Mouse (Mus musculus): Measurements from ENCODE around the gene Gpkow. TPM values are rescaled to one million over a fixed set of nuclear protein-coding genes. Genes with fewer than 3 reads are reported as not detected.
"Not testable (repeated sequence)": the region's sequence is repeated elsewhere in the genome, so short reads cannot be mapped to it uniquely, and the experiment has no call there.

Gpkow gene
- polyA plus RNA-seq, 1 experiment from 2014 or later: 31.8 TPM

DNA sequence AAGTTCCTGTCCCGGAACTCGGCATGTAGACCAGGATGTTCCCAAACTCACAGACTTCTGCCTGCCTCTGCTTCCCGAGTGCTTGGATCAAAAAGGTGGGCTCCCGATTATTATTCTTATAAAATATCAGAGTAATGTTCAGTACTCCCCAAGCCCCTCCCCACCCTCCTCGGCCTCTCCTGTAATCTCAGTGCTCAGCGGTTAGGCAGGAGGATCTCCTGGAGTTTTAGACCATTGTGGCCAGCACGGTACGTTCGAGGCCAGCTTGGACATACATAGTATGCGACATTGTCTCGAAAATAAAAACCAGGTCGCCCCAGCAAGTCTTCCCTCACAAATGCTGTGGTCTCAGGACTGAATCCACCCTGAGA, 16.8 kb downstream of the Gpkow start:
- 21% methylated on average over 6 of the region's 12 CpGs for WGBS
- not testable (repeated sequence) for H3K27ac ChIP-seq; ATAC-seq; H3K9me3 ChIP-seq; H3K4me1 ChIP-seq (replicated peaks); H3K36me3 ChIP-seq; H3K27me3 ChIP-seq (replicated peaks)
- H3K9ac ChIP-seq: 0 out of 2 replicates have a peak overlapping the region, but pooled peaks have one; percentile 20
- H3K4me3 ChIP-seq (replicated peaks): peak overlapping the region; percentile 30
- peak overlapping the region; percentile 41 for H3K4me2 ChIP-seq (replicated peaks)

DNA sequence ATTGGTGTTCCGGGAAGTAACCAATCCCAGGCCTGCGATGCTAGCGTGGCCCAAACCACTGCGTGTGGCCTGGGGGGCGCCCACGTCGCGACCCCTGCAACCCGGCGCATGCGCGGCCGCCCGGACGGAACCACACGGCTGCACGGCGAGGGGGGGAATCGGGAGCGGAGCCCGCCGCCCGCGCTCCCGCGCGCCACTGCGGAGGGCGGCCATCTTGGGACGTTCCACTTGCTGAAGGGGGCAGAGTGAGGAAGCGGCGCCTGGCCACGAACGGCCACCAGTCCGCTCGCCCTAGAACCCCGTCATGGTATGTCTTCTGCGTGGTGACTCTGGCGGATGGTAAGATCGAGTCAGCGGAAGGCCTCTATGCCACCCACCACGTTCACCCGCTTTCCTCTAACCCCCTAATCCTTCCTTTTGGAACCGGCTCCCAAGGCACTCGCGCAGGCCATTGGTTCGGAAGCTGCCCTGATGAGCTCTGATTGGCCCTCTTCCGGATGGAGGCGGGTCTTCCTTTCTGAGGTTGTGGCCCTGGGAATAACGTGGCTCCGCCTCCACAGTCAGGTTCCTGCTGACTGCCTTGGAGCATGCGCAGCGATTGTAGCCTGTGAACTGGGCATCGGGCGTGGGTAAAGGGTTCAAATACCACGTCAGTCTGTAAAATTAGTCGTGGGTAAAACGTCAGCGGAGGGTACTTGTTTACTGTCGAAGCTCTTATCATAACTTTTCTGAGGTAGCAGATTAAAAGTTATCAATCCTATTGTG, 17.4 kb downstream of the Gpkow start, which contains the start of gene Wdr45:
Gene Wdr45 (plus strand): TSS at position 199 of the 765 bp plus-strand sequence.
- peak within 1 kb of the TSS; percentile 30 for H3K4me3 ChIP-seq (replicated peaks)
- peak within 1 kb of the TSS; percentile 41 for H3K4me2 ChIP-seq (replicated peaks)
- 0 out of 2 replicates have a peak within 1 kb of the TSS, but pooled peaks have one; percentile 20 for H3K9ac ChIP-seq
- H3K27ac ChIP-seq; H3K27me3 ChIP-seq (replicated peaks); H3K9me3 ChIP-seq; H3K4me1 ChIP-seq (replicated peaks); H3K36me3 ChIP-seq: not testable (repeated sequence)
- peak; percentile 98 for ATAC-seq
- WGBS: 23% methylated on average over 53 of the region's 60 CpGs

DNA sequence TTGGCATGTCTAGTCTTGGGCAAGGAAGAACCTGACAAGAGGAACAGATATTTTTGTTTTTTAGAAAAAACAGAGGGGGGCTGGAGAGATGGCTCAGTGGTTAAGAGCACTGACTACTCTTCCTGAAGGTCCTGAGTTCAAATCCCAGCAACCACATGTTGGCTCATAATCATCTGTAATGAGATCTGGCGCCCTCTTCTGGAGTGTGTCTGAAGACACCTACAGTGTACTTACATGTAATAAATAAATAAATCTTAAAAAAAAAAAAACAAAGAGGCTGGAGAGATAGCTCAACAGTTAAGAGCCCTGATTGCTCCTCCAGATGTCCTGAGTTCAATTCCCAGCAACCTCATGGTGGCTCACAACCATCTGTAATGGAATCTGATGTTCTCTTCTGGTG, 19.1 kb downstream of the Gpkow start:
- not testable (repeated sequence) for H3K4me3 ChIP-seq (replicated peaks); H3K4me1 ChIP-seq (replicated peaks); H3K9me3 ChIP-seq; H3K27ac ChIP-seq; ATAC-seq; H3K4me2 ChIP-seq (replicated peaks); H3K27me3 ChIP-seq (replicated peaks); H3K9ac ChIP-seq; H3K36me3 ChIP-seq
- 33% methylated on average over 1 of the region's 1 CpGs for WGBS

DNA sequence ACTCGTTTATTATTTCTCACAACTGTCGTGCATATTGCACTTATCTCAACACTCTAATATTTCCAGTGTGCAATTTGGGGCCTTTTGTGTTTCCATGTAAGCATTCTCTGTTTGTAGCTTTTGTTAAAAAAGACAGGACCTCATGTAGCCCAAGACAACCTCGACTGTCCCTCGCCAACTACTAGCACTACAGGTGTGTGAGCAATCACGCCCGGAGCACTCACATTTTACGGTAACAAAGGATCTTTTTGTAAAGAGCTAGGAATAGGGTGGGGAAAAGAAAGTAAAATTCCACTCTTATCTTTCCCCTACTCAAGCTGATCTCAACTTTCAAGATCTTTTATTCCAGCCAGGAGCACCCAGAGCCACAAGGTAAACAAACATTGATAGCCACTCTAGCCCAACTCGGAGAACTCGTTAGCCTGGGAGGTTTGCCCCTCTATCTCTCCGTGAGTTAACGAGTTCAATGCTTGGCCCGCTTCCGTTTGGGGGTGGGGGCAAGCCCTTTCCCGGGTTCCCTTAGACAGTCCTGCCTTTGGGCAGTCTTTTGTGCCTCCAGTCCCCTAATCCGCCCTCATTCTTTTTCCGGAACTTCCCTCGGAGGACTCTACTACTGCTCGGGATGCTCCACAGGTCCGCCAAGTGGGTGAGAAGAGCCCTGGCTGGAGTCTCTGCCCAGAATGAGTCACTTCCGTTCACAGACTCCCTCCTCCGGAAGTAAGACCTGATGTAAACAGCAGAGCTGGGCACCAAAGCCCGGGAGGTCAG, 24.8 kb downstream of the Gpkow start, which contains the start of gene Gm45208:
Gene Gm45208 (plus strand): TSS at position 732 of the 768 bp plus-strand sequence.
- Histone ChIP-seq H3K9ac (peak within 1 kb of the TSS; percentile 51), H3K9me3 (no peaks in the 10 kb centered on the region), H3K36me3 (peaks cover 2% of the 10 kb centered on the region; the same call in 1 of the 2 replicates), H3K4me1 (replicated peaks) (no peaks in the 10 kb centered on the region), H3K27me3 (replicated peaks) (no peaks in the 10 kb centered on the region), H3K27ac (peak within 1 kb of the TSS; percentile 84), H3K4me3 (replicated peaks) (peak within 1 kb of the TSS; percentile 52), H3K4me2 (replicated peaks) (peak within 1 kb of the TSS; percentile 61)
- peak; percentile 96 for ATAC-seq
- WGBS: 19% methylated on average over 22 of the region's 22 CpGs

DNA sequence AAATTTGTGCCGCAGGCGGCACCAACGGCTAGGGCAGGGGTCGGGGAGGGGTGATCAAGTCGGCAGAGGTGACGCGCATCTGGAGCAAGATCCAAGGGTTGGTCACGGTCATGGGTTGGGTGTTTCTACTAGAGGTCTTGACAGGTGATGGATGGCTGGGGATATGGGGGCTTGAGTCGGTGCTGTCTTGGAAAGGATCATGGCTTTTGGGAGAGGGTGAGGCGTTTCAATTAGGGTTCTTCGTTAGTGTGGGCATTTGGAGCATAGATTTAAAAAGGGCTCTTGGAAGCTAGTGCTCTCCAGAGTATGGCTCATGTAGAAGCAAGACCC, 25.3 kb downstream of the Gpkow start:
- peak; percentile 41; the same call in 1 of the 2 replicates for ATAC-seq
- Histone ChIP-seq H3K27me3 (replicated peaks) (no peaks in the 10 kb centered on the region), H3K4me2 (replicated peaks) (peak overlapping the region; percentile 61), H3K9me3 (no peaks in the 10 kb centered on the region), H3K36me3 (peaks cover 2% of the 10 kb centered on the region; the same call in 1 of the 2 replicates), H3K4me1 (replicated peaks) (no peaks in the 10 kb centered on the region), H3K27ac (peak overlapping the region; percentile 84), H3K9ac (peak overlapping the region; percentile 51), H3K4me3 (replicated peaks) (peak overlapping the region; percentile 52)
- WGBS: 25% methylated on average over 11 of the region's 11 CpGs

DNA sequence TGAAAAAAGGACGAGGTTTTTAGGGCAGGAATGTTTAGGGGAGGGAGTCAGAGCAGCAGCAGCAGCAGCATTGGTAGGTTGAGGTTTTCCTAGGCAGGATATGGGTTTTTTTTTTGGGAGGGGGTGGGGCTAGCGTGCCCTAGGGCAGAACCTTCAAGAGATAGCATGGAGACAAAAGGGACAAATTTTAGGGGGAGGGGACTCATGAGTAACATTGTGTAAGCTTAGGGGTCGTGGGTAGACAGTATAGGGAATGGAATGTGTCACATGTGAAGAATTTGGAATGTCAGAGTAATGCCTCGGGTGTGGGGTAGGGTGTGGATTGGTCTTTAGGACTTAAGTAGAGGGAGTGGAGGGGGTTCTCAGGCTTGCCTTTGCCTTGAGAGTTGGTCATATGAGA, 25.8 kb downstream of the Gpkow start:
- Histone ChIP-seq H3K9me3 (no peaks in the 10 kb centered on the region), H3K4me2 (replicated peaks) (peak overlapping the region; percentile 61), H3K4me1 (replicated peaks) (0 out of 2 replicates have a peak, but pooled peaks cover 1% of the 10 kb centered on the region), H3K36me3 (peaks cover 2% of the 10 kb centered on the region; the same call in 1 of the 2 replicates), H3K9ac (peak overlapping the region; percentile 51), H3K27me3 (replicated peaks) (no peaks in the 10 kb centered on the region), H3K27ac (no peak overlapping the region), H3K4me3 (replicated peaks) (peak overlapping the region; percentile 52)
- WGBS: 17% methylated on average over 4 of the region's 4 CpGs
- no peak for ATAC-seq

DNA sequence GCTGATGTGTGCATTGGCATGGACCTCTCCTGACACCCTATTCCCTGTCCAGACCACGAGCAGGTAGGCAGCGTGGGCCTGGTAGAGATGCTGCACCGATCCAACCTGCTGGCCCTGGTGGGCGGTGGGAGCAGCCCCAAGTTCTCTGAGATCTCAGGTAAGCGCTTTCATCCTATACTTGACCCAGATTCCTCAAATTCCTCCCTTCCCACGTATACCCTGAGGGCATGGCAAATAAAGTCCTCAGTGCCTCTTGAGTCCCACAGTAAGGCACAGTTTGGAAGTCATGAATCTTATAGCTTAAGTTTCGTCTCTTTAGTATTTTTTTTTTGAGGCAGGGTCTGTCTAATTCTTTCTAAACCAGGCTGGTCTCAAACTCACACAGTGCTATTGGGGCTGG, 27.2 kb downstream of the Gpkow start:
- Histone ChIP-seq H3K27me3 (replicated peaks) (no peaks in the 10 kb centered on the region), H3K4me3 (replicated peaks) (no peak overlapping the region), H3K9ac (no peak overlapping the region), H3K4me2 (replicated peaks) (no peak overlapping the region), H3K4me1 (replicated peaks) (0 out of 2 replicates have a peak, but pooled peaks cover 3% of the 10 kb centered on the region), H3K36me3 (peaks cover 2% of the 10 kb centered on the region; the same call in 1 of the 2 replicates), H3K9me3 (no peaks in the 10 kb centered on the region), H3K27ac (no peak overlapping the region)
- 83% methylated on average over 7 of the region's 7 CpGs for WGBS
- ATAC-seq: no peak

DNA sequence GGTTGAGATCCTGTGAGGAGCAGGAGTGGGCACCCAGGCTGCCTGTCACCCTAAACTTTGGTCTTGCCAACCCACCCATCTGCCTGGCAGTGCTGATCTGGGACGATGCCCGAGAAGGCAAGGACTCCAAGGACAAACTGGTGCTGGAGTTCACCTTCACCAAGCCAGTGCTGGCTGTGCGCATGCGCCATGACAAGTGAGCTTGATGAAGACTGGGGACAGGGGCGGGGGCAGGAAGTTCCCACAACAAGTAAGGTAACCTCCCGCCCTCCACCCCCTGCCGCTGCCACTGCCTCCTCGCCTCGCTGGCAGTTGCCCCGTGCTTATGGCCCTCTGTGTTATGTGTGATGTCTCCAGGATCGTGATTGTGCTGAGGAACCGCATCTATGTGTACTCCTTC, 28.9 kb downstream of the Gpkow start:
- no peak overlapping the region for H3K9ac ChIP-seq
- 86% methylated on average over 12 of the region's 12 CpGs for WGBS
- H3K9me3 ChIP-seq: no peaks in the 10 kb centered on the region
- H3K4me3 ChIP-seq (replicated peaks): no peak overlapping the region
- no peak overlapping the region for H3K27ac ChIP-seq
- no peak overlapping the region for H3K4me2 ChIP-seq (replicated peaks)
- H3K27me3 ChIP-seq (replicated peaks): no peaks in the 10 kb centered on the region
- no peak for ATAC-seq
- H3K4me1 ChIP-seq (replicated peaks): 0 out of 2 replicates have a peak, but pooled peaks cover 3% of the 10 kb centered on the region
- H3K36me3 ChIP-seq: peaks cover 2% of the 10 kb centered on the region; the same call in 1 of the 2 replicates

DNA sequence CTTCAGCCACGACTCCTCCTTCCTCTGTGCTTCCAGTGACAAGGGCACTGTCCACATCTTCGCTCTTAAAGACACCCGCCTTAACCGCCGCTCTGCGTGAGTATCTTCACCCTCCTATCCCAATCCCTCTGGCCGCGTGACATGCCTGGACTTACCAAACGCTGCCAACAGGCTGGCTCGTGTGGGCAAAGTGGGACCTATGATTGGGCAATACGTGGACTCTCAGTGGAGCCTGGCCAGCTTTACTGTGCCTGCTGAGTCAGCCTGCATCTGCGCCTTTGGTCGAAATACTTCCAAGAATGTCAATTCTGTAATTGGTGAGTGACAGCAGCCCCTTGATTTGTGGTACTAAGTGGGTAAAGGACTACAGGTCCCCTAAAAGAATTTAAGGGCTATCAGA, 30.2 kb downstream of the Gpkow start:
- whole genome bisulfite sequencing: 92% methylated on average over 13 of the region's 13 CpGs

DNA sequence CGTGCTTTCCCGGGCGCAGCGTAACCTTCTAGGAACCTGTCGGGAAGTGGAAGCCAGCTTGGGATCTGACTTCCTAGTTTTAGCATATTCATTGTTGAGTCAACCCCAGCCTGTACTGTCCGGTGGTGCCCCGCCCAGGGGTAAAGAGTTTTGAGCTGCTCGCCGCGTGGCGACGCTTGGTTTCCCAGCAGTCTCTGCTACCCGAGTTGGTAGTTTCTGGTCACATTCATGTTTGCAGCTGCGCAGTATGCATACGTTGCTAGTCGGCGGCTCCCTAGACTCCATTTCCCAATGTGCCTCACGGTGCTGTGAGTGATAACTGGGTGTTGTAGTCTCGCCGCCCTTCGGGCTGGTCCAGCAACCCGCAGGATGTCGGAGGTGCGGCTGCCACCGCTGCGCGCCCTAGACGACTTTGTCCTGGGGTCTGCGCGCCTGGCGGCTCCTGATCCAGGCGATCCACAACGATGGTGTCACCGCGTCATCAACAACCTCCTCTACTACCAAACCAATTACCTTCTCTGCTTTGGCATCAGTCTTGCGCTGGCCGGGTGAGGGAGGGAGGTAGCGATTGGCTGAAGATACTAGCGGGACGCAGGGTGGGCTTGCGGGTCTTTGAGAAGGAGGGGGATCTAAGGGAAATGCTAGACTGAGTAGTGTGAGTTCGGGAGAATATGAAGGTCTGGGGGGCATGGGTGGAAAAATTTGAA, 31.4 kb downstream of the Gpkow start, which contains the start of gene Praf2:
Gene Praf2 (plus strand): TSS at position 225 of the 707 bp plus-strand sequence.
- 17% methylated on average over 42 of the region's 42 CpGs for WGBS
- H3K27me3 ChIP-seq (replicated peaks): no peaks in the 10 kb centered on the region
- peak; percentile 95 for ATAC-seq
- H3K27ac ChIP-seq: peak within 1 kb of the TSS; percentile 56; the same call in 1 of the 2 replicates
- H3K36me3 ChIP-seq: peaks cover 2% of the 10 kb centered on the region; the same call in 1 of the 2 replicates
- H3K4me2 ChIP-seq (replicated peaks): peak within 1 kb of the TSS; percentile 52
- H3K9ac ChIP-seq: peak within 1 kb of the TSS; percentile 39
- H3K4me3 ChIP-seq (replicated peaks): peak within 1 kb of the TSS; percentile 49
- 0 out of 2 replicates have a peak, but pooled peaks cover 3% of the 10 kb centered on the region for H3K4me1 ChIP-seq (replicated peaks)
- H3K9me3 ChIP-seq: no peaks in the 10 kb centered on the region

More for the DNA sequence above, 30.2 kb downstream of the Gpkow start:
- H3K9me3 ChIP-seq: no peaks in the 10 kb centered on the region
- ATAC-seq: no peak
- H3K27ac ChIP-seq: no peak overlapping the region
- H3K4me1 ChIP-seq (replicated peaks): 0 out of 2 replicates have a peak, but pooled peaks cover 3% of the 10 kb centered on the region
- no peak overlapping the region for H3K4me3 ChIP-seq (replicated peaks)
- no peak overlapping the region for H3K9ac ChIP-seq
- H3K27me3 ChIP-seq (replicated peaks): no peaks in the 10 kb centered on the region
- H3K36me3 ChIP-seq: peaks cover 2% of the 10 kb centered on the region; the same call in 1 of the 2 replicates
- no peak overlapping the region for H3K4me2 ChIP-seq (replicated peaks)

DNA sequence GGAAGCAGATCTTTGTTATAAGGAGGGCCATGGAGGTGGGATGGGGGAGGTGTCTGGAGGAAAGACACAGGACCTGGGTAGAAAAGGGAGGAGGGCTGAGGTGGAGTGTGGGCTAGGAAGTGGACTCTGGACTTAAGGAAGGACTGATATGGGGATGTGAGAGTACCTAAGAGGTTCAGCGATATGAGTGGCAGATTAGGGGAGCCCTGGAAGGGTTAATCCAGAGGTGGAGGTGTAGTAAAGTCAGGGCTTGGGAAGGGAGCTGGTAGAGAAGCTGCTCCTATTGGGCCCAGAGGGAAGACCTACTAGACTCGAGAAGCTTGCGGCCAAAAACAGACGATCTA, 32.0 kb downstream of the Gpkow start:
- no peaks in the 10 kb centered on the region for H3K27me3 ChIP-seq (replicated peaks)
- H3K9ac ChIP-seq: peak overlapping the region; percentile 39
- H3K36me3 ChIP-seq: peaks cover 2% of the 10 kb centered on the region; the same call in 1 of the 2 replicates
- 0 out of 2 replicates have a peak, but pooled peaks cover 3% of the 10 kb centered on the region for H3K4me1 ChIP-seq (replicated peaks)
- peak overlapping the region; percentile 52 for H3K4me2 ChIP-seq (replicated peaks)
- 16% methylated on average over 4 of the region's 4 CpGs for WGBS
- H3K9me3 ChIP-seq: no peaks in the 10 kb centered on the region
- H3K27ac ChIP-seq: no peak overlapping the region
- peak; percentile 53 for ATAC-seq
- peak overlapping the region; percentile 49 for H3K4me3 ChIP-seq (replicated peaks)

Data from intestine, embryonic 15.5 days (tissue).